Mouse (Mus musculus) heart, postnatal 0 days (tissue): ENCODE results near the gene Speg.

Experiments
- CTCF ChIP-seq: IDR thresholded peaks from 2 replicates; pipeline ENCODE4 v1.5.1; 2016; ENCODE audit warnings: antibody characterized with exemption, control low read depth, low read depth
- EP300 ChIP-seq: IDR thresholded peaks from 2 replicates; pipeline ENCODE4 v1.6.1; 2016; ENCODE audit warnings: antibody characterized with exemption, low read depth

DNA sequence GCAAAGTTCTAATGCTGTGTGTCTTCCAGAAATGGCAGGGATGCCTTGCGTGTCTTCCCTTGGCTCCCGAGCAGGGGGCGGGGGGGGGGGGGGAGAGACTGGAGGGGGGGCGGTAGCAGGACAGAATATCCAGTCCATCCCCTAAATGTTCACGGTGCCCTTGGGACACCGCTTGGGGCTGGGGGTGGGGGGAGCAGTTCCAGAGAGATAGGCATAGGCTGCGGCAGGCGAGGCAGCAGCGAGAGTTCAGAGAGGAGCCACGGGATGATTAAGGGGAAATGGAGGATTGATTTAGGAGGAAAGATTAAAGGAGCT is 82.6 kb downstream of the Speg start:
- no peak for TF ChIP-seq CTCF
- no peak for TF ChIP-seq EP300
